Mouse (Mus musculus) lung, embryonic 14.5 days (tissue): Measurements from ENCODE around the gene Kcnk15. TPM values are rescaled to one million over a fixed set of nuclear protein-coding genes. Genes with fewer than 3 reads are reported as not detected.

Experiments used
- ATAC-seq: fragments of 200-750 bp; cut with Nextera tagmentation; 2 replicates; pipeline ENCODE4 v1.8.0; 2017; ENCODE audit warnings: mild to moderate bottlenecking, moderate TSS enrichment, moderate library complexity; ENCODE audit not compliant: insufficient read depth
- DNase-seq: peaks from one replicate; pipeline ENCODE4 v3.0.0-alpha.2; 2015
- H3K27ac ChIP-seq: fragments of 300-500 bp; sonication (generic); 2 replicates; pipeline ENCODE4 v1.5.1; 2014; ENCODE audit warnings: low read depth, mild to moderate bottlenecking, moderate library complexity
- H3K27me3 ChIP-seq: fragments of 300-500 bp; sonication (generic); 2 replicates; pipeline ENCODE4 v1.6.1; 2014; ENCODE audit warnings: low read length, control low read depth; ENCODE audit not compliant: insufficient read depth
- H3K36me3 ChIP-seq: fragments of 300-500 bp; sonication (generic); 2 replicates; pipeline ENCODE4 v1.6.1; 2014; ENCODE audit warnings: control low read depth; ENCODE audit not compliant: insufficient read depth
- H3K4me1 ChIP-seq: fragments of 300-500 bp; sonication (generic); 2 replicates; pipeline ENCODE4 v1.6.1; 2014; ENCODE audit warnings: antibody characterized with exemption, control low read depth; ENCODE audit not compliant: insufficient read depth
- H3K4me2 ChIP-seq: fragments of 300-500 bp; sonication (generic); 2 replicates; pipeline ENCODE4 v1.6.1; 2014; ENCODE audit warnings: mild to moderate bottlenecking
- H3K4me3 ChIP-seq: fragments of 300-500 bp; sonication (generic); 2 replicates; pipeline ENCODE4 v1.5.1; 2014; ENCODE audit warnings: low read depth, low read length
- H3K9ac ChIP-seq: fragments of 300-500 bp; sonication (generic); 2 replicates; pipeline ENCODE4 v1.6.1; 2014
- H3K9me3 ChIP-seq: fragments of 300-500 bp; sonication (generic); 2 replicates; pipeline ENCODE4 v1.6.1; 2016; ENCODE audit warnings: low read depth, low read length, control low read depth
- CTCF ChIP-seq: IDR thresholded peaks from 2 replicates; pipeline ENCODE4 v1.5.1; 2016; ENCODE audit warnings: antibody characterized with exemption, low read depth
- WGBS: fragments of 180-500 bp; shearing (Covaris S2); extraction: QIAGEN DNeasy Blood & Tissue Kit; methylation state at CpG from one replicate; pipeline ENCODE4 v1.1.7; 2014; 5-methylcytosine and 5-hydroxymethylcytosine counted together
- polyA plus RNA-seq: library from polyadenylated mRNA; unstranded; fragments of >200 nt; fragmentation: Nextera tagmentation; extraction: Ambion mirVana; gene quantifications from 2 replicates; pipeline ENCODE4 v1.2.1, GENCODE M21; 2014

The Kcnk15 gene
- polyA plus RNA-seq, 1 experiment from 2014 or later: not detected

DNA sequence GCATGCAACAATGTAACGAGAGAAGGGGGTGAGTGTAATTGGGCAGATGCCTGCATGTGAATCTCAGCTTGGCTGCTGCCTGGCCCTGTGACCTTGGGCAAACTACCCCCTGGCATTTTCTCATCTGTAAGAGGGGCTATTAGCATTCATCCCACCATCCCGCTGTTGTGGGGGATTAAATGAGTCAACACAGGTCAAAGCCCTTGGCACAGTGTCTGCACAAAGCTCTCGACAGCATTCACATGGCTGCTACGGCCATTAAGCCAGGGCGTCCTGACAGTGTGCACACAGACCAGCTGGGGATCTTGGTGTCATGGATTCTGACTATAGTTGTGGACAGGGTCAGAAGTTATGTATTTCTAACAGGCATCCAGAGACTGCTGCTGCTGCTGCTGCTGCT, 21.4 kb downstream of the Kcnk15 start:
- no peak overlapping the region for H3K4me2 ChIP-seq
- no peaks in the 10 kb centered on the region for H3K9me3 ChIP-seq
- no peak overlapping the region for H3K9ac ChIP-seq
- no peaks in the 10 kb centered on the region for H3K27me3 ChIP-seq
- DNase-seq (no peak), ATAC-seq (no peak)
- H3K4me1 ChIP-seq: no peaks in the 10 kb centered on the region
- H3K36me3 ChIP-seq: no peaks in the 10 kb centered on the region
- H3K4me3 ChIP-seq: no peak overlapping the region
- H3K27ac ChIP-seq: no peak overlapping the region
- 44% methylated on average over 5 of the region's 5 CpGs for WGBS
- TF ChIP-seq CTCF: no peak

DNA sequence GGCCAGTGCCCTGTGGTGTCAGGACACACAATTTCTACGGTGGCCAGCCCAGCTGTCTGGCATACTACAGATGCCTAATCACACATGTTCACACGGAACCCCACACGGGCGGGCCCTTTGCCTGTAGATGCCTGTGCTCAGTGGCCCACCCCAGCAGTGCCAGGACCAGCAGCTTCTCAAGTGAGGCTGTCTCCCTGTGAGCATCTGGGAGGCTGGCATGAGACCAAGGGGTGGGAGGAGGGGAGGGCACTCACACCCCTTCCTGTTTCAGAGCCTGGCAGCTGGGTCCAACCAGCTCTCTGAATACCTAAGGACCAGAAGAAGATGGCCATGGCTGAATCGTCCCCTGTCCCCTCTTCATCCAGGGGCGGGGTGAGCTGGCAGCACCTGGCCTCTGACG, 22.0 kb downstream of the Kcnk15 start:
- H3K4me3 ChIP-seq: no peak overlapping the region
- no peak overlapping the region for H3K9ac ChIP-seq
- no peak overlapping the region for H3K27ac ChIP-seq
- 71% methylated on average over 7 of the region's 7 CpGs for WGBS
- TF ChIP-seq CTCF: no peak
- H3K27me3 ChIP-seq: no peaks in the 10 kb centered on the region
- H3K4me1 ChIP-seq: no peaks in the 10 kb centered on the region
- no peak for ATAC-seq
- no peaks in the 10 kb centered on the region for H3K36me3 ChIP-seq
- no peaks in the 10 kb centered on the region for H3K9me3 ChIP-seq
- no peak overlapping the region for H3K4me2 ChIP-seq
- DNase-seq: no peak

GRCm38 (mm10) chr2:163876830-163877498, 23.5 kb downstream of the Kcnk15 start:
- H3K4me3 ChIP-seq: no peak overlapping the region
- no peaks in the 10 kb centered on the region for H3K4me1 ChIP-seq
- ATAC-seq: no peak
- 55% methylated on average over 14 of the region's 14 CpGs for WGBS
- no peak overlapping the region for H3K27ac ChIP-seq
- H3K9me3 ChIP-seq: no peaks in the 10 kb centered on the region
- no peaks in the 10 kb centered on the region for H3K36me3 ChIP-seq
- no peak for TF ChIP-seq CTCF
- no peak for DNase-seq
- H3K4me2 ChIP-seq: no peak overlapping the region
- no peaks in the 10 kb centered on the region for H3K27me3 ChIP-seq
- no peak overlapping the region; the same call in 1 of the 2 replicates for H3K9ac ChIP-seq

DNA sequence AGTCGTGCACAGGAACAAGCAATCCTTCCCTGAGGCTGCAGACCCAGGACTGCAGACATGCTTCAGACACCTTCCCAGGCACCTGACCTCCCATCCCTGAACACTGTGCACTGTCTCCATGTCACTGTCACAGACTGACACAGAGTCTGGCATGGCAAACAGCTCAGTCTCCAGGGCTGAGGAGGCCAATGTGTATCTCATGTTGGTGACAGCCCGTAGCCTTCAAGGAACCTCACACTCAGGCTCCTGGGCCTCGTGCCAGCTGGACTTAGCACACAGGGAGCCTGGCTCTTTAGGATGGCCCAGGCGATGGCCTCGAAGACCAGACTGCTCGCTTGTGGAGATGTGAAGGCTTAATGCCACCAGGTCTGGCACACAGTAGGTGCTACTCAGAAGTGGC, 27.4 kb downstream of the Kcnk15 start:
- no peak for TF ChIP-seq CTCF
- DNase-seq: peak; percentile 92
- Histone ChIP-seq H3K9ac (no peak overlapping the region), H3K9me3 (no peaks in the 10 kb centered on the region), H3K4me2 (no peak overlapping the region), H3K27ac (no peak overlapping the region), H3K4me1 (no peaks in the 10 kb centered on the region), H3K36me3 (no peaks in the 10 kb centered on the region), H3K27me3 (no peaks in the 10 kb centered on the region), H3K4me3 (no peak overlapping the region)
- WGBS: 32% methylated on average over 6 of the region's 6 CpGs
- ATAC-seq: peak; percentile 88; the same call in 1 of the 2 replicates

DNA sequence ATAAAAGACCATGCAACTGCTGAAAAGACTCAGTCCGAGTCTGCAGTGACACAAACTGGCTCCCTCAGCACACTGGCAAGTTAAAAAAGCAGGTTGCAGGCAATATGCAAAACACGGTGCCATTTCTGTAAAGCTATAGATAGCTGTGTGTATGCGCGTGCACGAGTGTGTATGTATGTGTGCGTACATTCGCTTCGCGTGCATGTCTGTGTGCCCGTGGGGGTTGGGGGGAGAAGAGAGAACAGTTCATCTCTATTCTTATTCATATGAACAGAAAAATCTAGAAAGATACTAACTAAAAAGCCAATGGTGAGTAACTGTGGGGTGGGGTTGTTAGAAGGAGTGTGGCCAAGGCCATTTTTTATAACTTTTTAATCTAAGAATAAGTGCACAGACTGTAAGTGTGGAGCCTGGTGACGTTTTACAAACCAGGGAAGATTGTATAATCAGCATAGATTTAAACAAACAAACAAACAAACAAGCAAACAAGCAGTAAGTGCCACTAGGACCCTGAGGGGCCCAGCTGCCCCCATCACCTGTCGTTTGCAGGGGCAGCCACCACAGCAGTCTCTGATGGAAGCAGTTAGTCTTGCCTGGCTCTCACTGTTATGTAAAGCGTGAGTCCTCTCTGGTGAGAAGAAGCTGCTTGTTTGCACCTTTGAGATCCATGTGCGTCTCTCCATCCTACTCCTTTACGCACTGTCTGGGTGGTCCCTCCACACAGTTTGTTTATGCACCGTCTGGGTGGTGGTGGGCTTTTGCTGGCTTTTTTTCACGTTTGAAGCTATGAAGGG, 29.6 kb downstream of the Kcnk15 start:
- 61% methylated on average over 17 of the region's 17 CpGs for WGBS
- no peak for ATAC-seq
- H3K27me3 ChIP-seq: no peaks in the 10 kb centered on the region
- H3K4me2 ChIP-seq: no peak overlapping the region
- DNase-seq: no peak
- H3K36me3 ChIP-seq: no peaks in the 10 kb centered on the region
- no peaks in the 10 kb centered on the region for H3K4me1 ChIP-seq
- no peak overlapping the region for H3K9ac ChIP-seq
- no peak for TF ChIP-seq CTCF
- no peaks in the 10 kb centered on the region for H3K9me3 ChIP-seq
- no peak overlapping the region for H3K4me3 ChIP-seq
- H3K27ac ChIP-seq: no peak overlapping the region

GRCm38 (mm10) chr2:163889411-163889810, 36.0 kb downstream of the Kcnk15 start:
- TF ChIP-seq CTCF: no peak
- no peaks in the 10 kb centered on the region for H3K36me3 ChIP-seq
- H3K27ac ChIP-seq: no peak overlapping the region
- no peaks in the 10 kb centered on the region for H3K9me3 ChIP-seq
- no peak for ATAC-seq
- H3K27me3 ChIP-seq: no peaks in the 10 kb centered on the region
- 19% methylated on average over 6 of the region's 6 CpGs for WGBS
- no peak overlapping the region for H3K4me3 ChIP-seq
- H3K4me1 ChIP-seq: no peaks in the 10 kb centered on the region
- H3K9ac ChIP-seq: no peak overlapping the region
- H3K4me2 ChIP-seq: no peak overlapping the region
- DNase-seq: peak; percentile 76

GRCm38 (mm10) chr2:163890586-163890985, 37.1 kb downstream of the Kcnk15 start:
- H3K9me3 ChIP-seq: no peaks in the 10 kb centered on the region
- H3K4me1 ChIP-seq: no peaks in the 10 kb centered on the region
- H3K27me3 ChIP-seq: no peaks in the 10 kb centered on the region
- ATAC-seq: no peak
- H3K4me3 ChIP-seq: no peak overlapping the region
- DNase-seq: no peak
- no peaks in the 10 kb centered on the region for H3K36me3 ChIP-seq
- no peak overlapping the region for H3K27ac ChIP-seq
- H3K4me2 ChIP-seq: no peak overlapping the region
- TF ChIP-seq CTCF: no peak
- no peak overlapping the region for H3K9ac ChIP-seq
- WGBS: 69% methylated on average over 11 of the region's 11 CpGs
